Mouse (Mus musculus): Measurements from ENCODE around the gene 4930512M02Rik.
A peak's percentile ranks its signal among the peaks of the same experiment; 100 is the strongest.

The 4930512M02Rik gene

DNA sequence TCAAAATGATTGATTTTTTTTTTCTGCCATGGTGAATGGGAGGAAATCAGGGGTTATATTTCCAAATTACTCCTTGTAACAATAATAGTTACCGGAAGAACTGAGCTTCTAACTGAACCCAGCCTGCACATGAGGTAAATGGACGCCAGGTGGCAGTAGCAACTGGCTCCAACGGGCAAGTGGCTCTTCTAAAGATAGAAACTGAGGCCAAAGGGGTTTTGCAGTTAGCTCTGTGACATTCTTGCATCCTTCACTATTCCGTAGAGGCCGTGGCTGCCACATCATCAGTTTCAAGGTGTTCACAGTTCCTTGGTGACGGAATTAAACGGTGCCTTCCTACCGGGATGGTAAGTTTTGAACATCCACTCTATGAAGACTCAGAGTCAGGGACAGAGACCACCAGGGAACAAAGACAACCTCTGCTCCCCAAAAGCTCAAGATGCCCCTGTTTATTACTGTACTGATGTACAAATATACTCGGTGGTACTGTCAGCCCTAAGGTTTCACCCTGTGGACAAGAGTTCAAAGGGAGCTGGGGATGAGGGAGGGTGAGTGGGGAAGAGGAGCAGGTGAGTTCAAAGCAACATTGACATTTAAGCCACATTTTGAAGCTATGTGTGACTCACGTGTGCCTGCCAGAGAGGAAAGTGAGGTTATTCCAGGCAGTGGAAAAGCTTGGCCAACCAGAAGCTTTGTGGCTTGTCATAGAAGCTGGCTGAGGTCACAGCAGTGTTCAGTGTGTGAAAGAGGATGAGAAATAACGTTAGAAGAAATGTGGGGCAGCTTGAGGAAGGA lies 70.3 kb downstream of the 4930512M02Rik start:
- no peaks in the 10 kb centered on the region for H3K4me1 ChIP-seq (replicated peaks; ENCODE audit: low read depth, low read length)
- H3K4me3 ChIP-seq (replicated peaks; ENCODE audit: low read length), result no peak overlapping the region
- H3K9me3 ChIP-seq (ENCODE audit: low read length), result no peaks in the 10 kb centered on the region
- peaks cover 15% of the 10 kb centered on the region for H3K27me3 ChIP-seq (ENCODE audit: insufficient read depth, low read length)
- TF ChIP-seq CTCF (conservative IDR thresholded peaks at IDR 0.05; ENCODE audit: low read length) (peak; percentile 78), NANOG (IDR thresholded peaks at IDR 0.05; ENCODE audit: borderline replicate concordance, low read length) (no peak)
- no peaks in the 10 kb centered on the region for H3K36me3 ChIP-seq (ENCODE audit: insufficient read depth, low read length)

DNA sequence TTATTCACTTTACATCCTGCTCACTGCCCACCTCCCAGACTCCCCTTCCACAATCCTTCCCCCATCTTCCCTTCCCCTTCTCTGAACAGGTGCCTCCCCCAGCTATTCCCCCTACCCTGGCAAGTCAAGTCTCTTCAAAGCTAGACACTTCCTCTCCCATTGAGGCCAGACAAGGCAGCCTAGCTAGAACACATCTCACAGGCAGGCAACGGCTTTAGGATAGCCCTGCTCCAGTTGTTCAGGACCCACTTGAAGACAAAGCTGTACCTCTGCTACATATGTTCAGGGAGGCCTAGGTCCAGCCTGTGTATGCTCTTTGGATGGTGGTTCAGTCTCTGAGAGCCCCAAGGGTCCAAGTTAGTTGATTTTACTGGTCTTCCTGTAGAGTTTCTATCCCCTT lies 71.4 kb downstream of the 4930512M02Rik start:
- Histone ChIP-seq H3K27me3 (ENCODE audit: insufficient read depth, low read length) (peaks cover 15% of the 10 kb centered on the region), H3K4me1 (replicated peaks; ENCODE audit: low read depth, low read length) (no peaks in the 10 kb centered on the region), H3K9me3 (ENCODE audit: low read length) (no peaks in the 10 kb centered on the region), H3K36me3 (ENCODE audit: insufficient read depth, low read length) (no peaks in the 10 kb centered on the region), H3K4me3 (replicated peaks; ENCODE audit: low read length) (no peak overlapping the region)
- TF ChIP-seq NANOG (IDR thresholded peaks at IDR 0.05; ENCODE audit: borderline replicate concordance, low read length) (no peak), POU5F1 (IDR thresholded peaks at IDR 0.05; ENCODE audit: borderline replicate concordance, low read length) (no peak), CTCF (conservative IDR thresholded peaks at IDR 0.05; ENCODE audit: low read length) (no peak)

- TF ChIP-seq POU5F1 (IDR thresholded peaks at IDR 0.05; ENCODE audit: borderline replicate concordance, low read length), result no peak
- TF ChIP-seq NANOG (IDR thresholded peaks at IDR 0.05; ENCODE audit: borderline replicate concordance, low read length), result no peak
- TF ChIP-seq CTCF (conservative IDR thresholded peaks at IDR 0.05; ENCODE audit: low read length), result no peak
- Histone ChIP-seq H3K4me1 (replicated peaks; ENCODE audit: low read depth, low read length) (no peaks in the 10 kb centered on the region), H3K36me3 (ENCODE audit: insufficient read depth, low read length) (no peaks in the 10 kb centered on the region), H3K4me3 (replicated peaks; ENCODE audit: low read length) (no peak overlapping the region), H3K9me3 (ENCODE audit: low read length) (no peaks in the 10 kb centered on the region), H3K27me3 (ENCODE audit: insufficient read depth, low read length) (peaks cover 15% of the 10 kb centered on the region)
Measured at GRCm38 (mm10) chr11:11555563-11555962, 72.1 kb downstream of the 4930512M02Rik start.

DNA sequence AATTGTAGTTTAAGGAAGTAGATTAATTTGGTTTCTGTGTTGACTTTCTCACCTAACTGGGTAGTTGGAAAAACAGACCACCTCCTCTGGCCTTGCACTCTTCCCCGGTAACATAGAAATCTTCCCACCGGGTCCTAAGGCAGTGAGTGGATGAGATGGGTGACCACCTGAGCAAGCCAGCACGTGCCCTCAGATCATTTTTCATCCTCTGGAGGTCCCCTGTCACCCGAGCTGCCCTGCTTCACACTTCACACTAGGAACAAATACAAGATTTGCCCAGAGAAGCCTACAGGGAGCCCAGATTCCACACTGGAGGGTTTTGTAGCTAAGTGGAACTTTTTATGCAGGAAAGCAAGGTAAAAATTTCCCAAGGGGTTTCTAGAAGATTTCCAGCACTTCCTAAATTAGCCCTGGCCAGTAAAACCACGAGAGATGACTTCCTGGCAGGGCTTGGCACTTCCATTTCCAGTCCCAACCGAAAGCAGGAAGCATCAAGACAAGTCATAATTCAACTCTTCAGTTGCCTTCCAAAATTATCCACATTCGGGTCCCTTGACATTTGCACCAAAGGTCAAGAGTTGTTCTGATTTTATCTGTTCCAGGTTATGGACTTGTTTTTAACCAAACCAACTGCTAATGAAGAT lies 79.9 kb downstream of the 4930512M02Rik start:
- no peak for TF ChIP-seq POU5F1 (IDR thresholded peaks at IDR 0.05; ENCODE audit: borderline replicate concordance, low read length)
- no peak for TF ChIP-seq CTCF (conservative IDR thresholded peaks at IDR 0.05; ENCODE audit: low read length)
- no peak for TF ChIP-seq NANOG (IDR thresholded peaks at IDR 0.05; ENCODE audit: borderline replicate concordance, low read length)
- no peaks in the 10 kb centered on the region for H3K4me1 ChIP-seq (replicated peaks; ENCODE audit: low read depth, low read length)
- H3K36me3 ChIP-seq (ENCODE audit: insufficient read depth, low read length), result no peaks in the 10 kb centered on the region
- H3K27me3 ChIP-seq (ENCODE audit: insufficient read depth, low read length), result no peaks in the 10 kb centered on the region
- no peaks in the 10 kb centered on the region for H3K9me3 ChIP-seq (ENCODE audit: low read length)
- no peak overlapping the region for H3K4me3 ChIP-seq (replicated peaks; ENCODE audit: low read length)

GRCm38 (mm10) chr11:11546903-11547511 lies 80.6 kb downstream of the 4930512M02Rik start:
- no peaks in the 10 kb centered on the region for H3K27me3 ChIP-seq (ENCODE audit: insufficient read depth, low read length)
- TF ChIP-seq NANOG (IDR thresholded peaks at IDR 0.05; ENCODE audit: borderline replicate concordance, low read length) (no peak), CTCF (conservative IDR thresholded peaks at IDR 0.05; ENCODE audit: low read length) (no peak), POU5F1 (IDR thresholded peaks at IDR 0.05; ENCODE audit: borderline replicate concordance, low read length) (no peak)
- H3K4me1 ChIP-seq (replicated peaks; ENCODE audit: low read depth, low read length), result no peaks in the 10 kb centered on the region
- no peaks in the 10 kb centered on the region for H3K9me3 ChIP-seq (ENCODE audit: low read length)
- H3K36me3 ChIP-seq (ENCODE audit: insufficient read depth, low read length), result no peaks in the 10 kb centered on the region
- no peak overlapping the region for H3K4me3 ChIP-seq (replicated peaks; ENCODE audit: low read length)

- Histone ChIP-seq H3K27me3 (ENCODE audit: insufficient read depth, low read length) (no peaks in the 10 kb centered on the region), H3K4me3 (replicated peaks; ENCODE audit: low read length) (no peak overlapping the region), H3K36me3 (ENCODE audit: insufficient read depth, low read length) (no peaks in the 10 kb centered on the region), H3K4me1 (replicated peaks; ENCODE audit: low read depth, low read length) (no peaks in the 10 kb centered on the region), H3K9me3 (ENCODE audit: low read length) (no peaks in the 10 kb centered on the region; the same call in 1 of the 2 replicates)
- TF ChIP-seq CTCF (conservative IDR thresholded peaks at IDR 0.05; ENCODE audit: low read length) (no peak), POU5F1 (IDR thresholded peaks at IDR 0.05; ENCODE audit: borderline replicate concordance, low read length) (no peak), NANOG (IDR thresholded peaks at IDR 0.05; ENCODE audit: borderline replicate concordance, low read length) (no peak)
Measured at GRCm38 (mm10) chr11:11545948-11546347, 81.7 kb downstream of the 4930512M02Rik start.
